Mouse (Mus musculus): ENCODE data around the gene Vmn2r115.
"Not testable (repeated sequence)": the region's sequence is repeated elsewhere in the genome, so short reads cannot be mapped to it uniquely, and the experiment has no call there.

Gene Vmn2r115

DNA sequence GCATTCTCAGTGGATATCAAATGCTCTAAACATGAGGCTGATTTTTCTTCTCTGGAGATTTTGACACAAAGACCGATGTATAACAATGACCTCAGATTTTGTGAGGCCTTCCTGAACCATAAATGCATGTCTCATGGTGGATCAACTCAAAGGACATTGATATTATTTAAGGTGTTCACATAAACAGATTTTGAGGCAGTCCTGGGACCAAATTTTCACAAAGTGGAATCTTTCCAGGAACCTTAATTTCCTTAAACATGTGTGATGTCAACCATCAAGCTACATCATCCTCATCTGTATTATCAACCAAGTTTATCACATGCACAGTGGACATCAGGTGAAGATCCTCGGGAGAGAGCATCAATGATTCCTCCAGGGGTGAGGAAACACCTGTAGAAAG is at the start of gene Vmn2r115:
Gene Vmn2r115 (plus strand): TSS at position 301 of the 400 bp plus-strand sequence.
- DNase-seq: not testable (repeated sequence)

DNA sequence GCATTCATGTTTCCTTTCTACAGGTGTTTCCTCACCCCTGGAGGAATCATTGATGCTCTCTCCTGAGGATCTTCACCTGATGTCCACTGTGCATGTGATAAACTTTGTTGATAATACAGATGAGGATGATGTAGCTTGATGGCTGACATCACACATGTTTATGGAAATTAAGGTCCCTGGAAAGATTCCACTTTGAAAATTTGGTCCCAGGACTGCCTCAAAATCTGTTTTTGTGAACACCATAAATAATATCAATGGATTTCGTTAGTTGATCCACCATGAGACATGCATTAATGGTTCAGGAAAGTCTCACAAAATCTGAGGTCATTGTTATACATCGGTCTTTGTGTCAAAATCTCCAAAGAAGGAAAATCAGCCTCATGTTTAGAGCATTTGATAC is 31.1 kb upstream of the Vmn2r115 start, which contains the start of gene Vmn2r114:
Gene Vmn2r114 (minus strand): TSS at position 101 of the 400 bp plus-strand sequence.
- not testable (repeated sequence) for DNase-seq

DNA sequence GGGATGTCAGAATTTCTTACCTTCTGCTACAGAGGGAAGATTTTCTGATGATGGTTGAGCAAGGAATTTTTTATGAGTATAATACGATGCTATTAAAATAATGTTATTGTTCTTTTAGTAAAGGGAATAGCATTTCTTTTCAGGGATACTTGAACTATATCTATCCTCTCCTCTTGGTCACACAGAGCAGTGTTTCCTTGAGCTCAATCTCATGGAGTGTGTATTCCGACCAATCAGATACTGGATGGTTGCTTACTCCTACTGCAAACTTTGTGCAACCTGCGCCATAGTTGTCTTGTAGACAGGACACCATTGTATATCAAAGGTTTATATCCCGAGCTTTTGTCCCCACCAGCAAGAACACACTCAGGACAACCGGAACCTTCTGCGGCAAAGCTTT is 12.9 kb upstream of the Vmn2r115 start:
- DNase-seq: no peak

DNA sequence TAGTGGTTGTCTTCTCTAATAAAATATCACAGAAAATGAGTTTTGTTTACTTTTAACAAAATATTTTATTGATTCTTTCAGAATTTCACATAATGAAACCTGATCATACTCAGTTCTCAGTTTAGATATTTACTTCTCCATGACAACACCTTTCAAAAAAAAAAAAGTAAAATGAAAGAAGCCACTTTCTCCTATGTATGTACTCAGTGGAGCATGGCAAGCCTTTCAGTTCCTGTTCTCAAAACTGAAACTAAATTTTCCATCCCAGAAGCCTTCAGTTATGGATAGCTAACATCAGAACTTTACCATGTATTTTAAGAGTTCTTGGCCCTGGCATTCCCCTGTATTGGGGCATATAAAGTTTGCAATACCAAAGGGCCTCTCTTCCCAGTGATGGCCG is 8.1 kb downstream of the Vmn2r115 start:
- no peak for DNase-seq

DNA sequence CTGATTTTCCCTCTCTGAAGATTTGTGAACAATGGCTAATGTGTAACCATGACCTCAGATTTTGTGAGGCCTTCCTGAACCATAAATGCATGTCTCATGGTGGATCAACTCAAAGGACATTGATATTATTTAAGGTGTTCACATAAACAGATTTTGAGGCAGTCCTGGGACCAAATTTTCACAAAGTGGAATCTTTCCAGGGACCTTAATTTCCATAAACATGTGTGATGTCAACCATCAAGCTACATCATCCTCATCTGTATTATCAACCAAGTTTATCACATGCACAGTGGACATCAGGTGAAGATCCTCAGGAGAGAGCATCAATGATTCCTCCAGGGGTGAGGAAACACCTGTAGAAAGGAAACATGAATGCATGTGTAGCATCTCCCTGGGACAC is 40.8 kb downstream of the Vmn2r115 start, which contains the start of gene Vmn2r116:
Gene Vmn2r116 (plus strand): TSS at position 301 of the 400 bp plus-strand sequence.
- DNase-seq: not testable (repeated sequence)
